Mouse (Mus musculus) thymus, adult 2 months (tissue): ENCODE data around the gene Gm10160. TPM values are rescaled to one million over a fixed set of nuclear protein-coding genes. Genes with fewer than 3 reads are reported as not detected.

Source experiments
- DNase-seq: peaks from one replicate; pipeline ENCODE4 v3.0.0; 2021
- H3K27ac ChIP-seq: fragments of 200-500 bp; 2 replicates; pipeline ENCODE4 v1.5.1; 2012; ENCODE audit warnings: low read length, control low read depth; ENCODE audit not compliant: control insufficient read depth, insufficient read depth
- H3K27me3 ChIP-seq: fragments of 200-500 bp; 2 replicates; pipeline ENCODE4 v1.6.1; 2012; ENCODE audit warnings: mild to moderate bottlenecking, low read length, moderate library complexity, mixed read lengths; ENCODE audit not compliant: control insufficient read depth, insufficient read depth
- H3K36me3 ChIP-seq: fragments of 200-500 bp; 2 replicates; pipeline ENCODE4 v1.6.1; 2012; ENCODE audit warnings: mild to moderate bottlenecking, low read length, moderate library complexity; ENCODE audit not compliant: control insufficient read depth, insufficient read depth
- H3K4me1 ChIP-seq: fragments of 200-500 bp; replicated peaks from 2 replicates; pipeline ENCODE4 v1.6.1; 2012; ENCODE audit warnings: low read length; ENCODE audit not compliant: control insufficient read depth, insufficient read depth
- H3K4me3 ChIP-seq: fragments of 200-500 bp; 2 replicates; pipeline ENCODE4 v1.5.1; 2012; ENCODE audit warnings: mild to moderate bottlenecking, low read length, control low read depth, moderate library complexity; ENCODE audit not compliant: control insufficient read depth, insufficient read depth
- CTCF ChIP-seq: fragments of 200-500 bp; IDR thresholded peaks from 2 replicates; pipeline ENCODE4 v1.5.1; 2012; ENCODE audit warnings: mild to moderate bottlenecking, control low read depth, low read length, moderate library complexity, borderline replicate concordance; ENCODE audit not compliant: control insufficient read depth, poor library complexity, insufficient read depth; ENCODE audit errors: extremely low read depth
- POLR2A ChIP-seq: fragments of 200-500 bp; IDR thresholded peaks from 2 replicates; pipeline ENCODE4 v1.6.1; 2012; ENCODE audit warnings: mild to moderate bottlenecking, low read length, control low read depth, moderate library complexity; ENCODE audit not compliant: control insufficient read depth, poor library complexity, insufficient read depth; ENCODE audit errors: extremely low read depth
- WGBS: fragments of 180-500 bp; shearing (Covaris S2); methylation state at CpG from one replicate; pipeline ENCODE4 v1.1.7; 2018; 5-methylcytosine and 5-hydroxymethylcytosine counted together
- polyA plus RNA-seq: library from polyadenylated mRNA; depleted of rRNA; stranded (reverse); fragments of >200 nt; gene quantifications from 2 replicates; pipeline ENCODE4 v1.2.3, GENCODE M21; 2012; rRNA removed

Gene Gm10160
- polyA plus RNA-seq, 1 experiment, result not detected

GRCm38 (mm10) chr7:81825381-81825780, 30.2 kb downstream of the Gm10160 start:
- Histone ChIP-seq H3K36me3 (no peaks in the 10 kb centered on the region), H3K27me3 (no peaks in the 10 kb centered on the region), H3K4me1 (peaks cover 17% of the 10 kb centered on the region), H3K4me3 (no peak overlapping the region), H3K27ac (no peak overlapping the region)
- no peak for TF ChIP-seq POLR2A
- no peak for TF ChIP-seq CTCF
- no peak for DNase-seq
- 90% methylated on average over 3 of the region's 3 CpGs for WGBS

DNA sequence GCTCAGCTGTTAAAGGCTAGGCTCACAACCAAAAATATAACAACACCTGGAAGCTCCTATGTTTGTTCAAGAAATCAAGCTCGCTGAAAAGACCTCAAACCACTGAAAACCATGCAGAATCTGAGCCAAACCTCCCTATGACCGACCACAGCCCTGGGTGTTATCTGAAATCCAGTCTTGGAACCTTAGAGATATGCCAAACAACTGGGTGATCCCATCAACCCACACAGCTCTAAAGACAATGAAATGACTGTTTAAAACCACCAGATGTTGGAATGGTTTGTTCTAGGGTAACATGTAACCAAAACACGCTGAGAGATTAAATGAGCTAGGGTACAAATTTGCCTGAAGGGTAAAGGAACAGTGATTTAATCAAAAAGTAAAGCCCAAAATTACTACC, 30.7 kb downstream of the Gm10160 start:
- 35% methylated on average over 3 of the region's 3 CpGs for WGBS

GRCm38 (mm10) chr7:81806067-81806466, 49.5 kb downstream of the Gm10160 start:
- no peak overlapping the region for H3K27ac ChIP-seq
- no peak for TF ChIP-seq POLR2A
- no peak for TF ChIP-seq CTCF
- WGBS, result 100% methylated on average over 5 of the region's 5 CpGs
- no peaks in the 10 kb centered on the region for H3K27me3 ChIP-seq
- H3K4me1 ChIP-seq, result no peaks in the 10 kb centered on the region
- no peaks in the 10 kb centered on the region; the same call in none of the 2 replicates for H3K36me3 ChIP-seq
- H3K4me3 ChIP-seq, result no peak overlapping the region
- DNase-seq, result no peak

More for the DNA sequence above, 30.7 kb downstream of the Gm10160 start:
- Histone ChIP-seq H3K4me1 (peaks cover 15% of the 10 kb centered on the region), H3K36me3 (no peaks in the 10 kb centered on the region), H3K27me3 (no peaks in the 10 kb centered on the region), H3K27ac (no peak overlapping the region), H3K4me3 (no peak overlapping the region)
- TF ChIP-seq POLR2A, result no peak
- no peak for TF ChIP-seq CTCF
- no peak for DNase-seq

Other genes starting within 250 kb of the Gm10160 start
- gene Homer2, start 148.3 kb downstream of the Gm10160 start, polyA plus RNA-seq, result 1.2 and 2.4 TPM in 2 replicates
- gene Ramac, start 92.9 kb downstream of the Gm10160 start, polyA plus RNA-seq, result 11.4 and 13.5 TPM in 2 replicates
- gene 3110040N11Rik, start 66.3 kb downstream of the Gm10160 start, polyA plus RNA-seq, result 32.7 and 39.6 TPM in 2 replicates
- 37.5 and 45.2 TPM in 2 replicates for gene Btbd1, start 26.4 kb downstream of the Gm10160 start, polyA plus RNA-seq
- 210 and 229 TPM in 2 replicates for gene Tm6sf1, start 3.2 kb upstream of the Gm10160 start, polyA plus RNA-seq
- gene Hdgfl3, start 78.7 kb upstream of the Gm10160 start, polyA plus RNA-seq, result 5.1 TPM in 2 replicates
- 1.1 and 1.5 TPM in 2 replicates for gene Bnc1, start 136.5 kb upstream of the Gm10160 start, polyA plus RNA-seq